Mouse (Mus musculus) midbrain, embryonic 15.5 days (tissue): Measurements from ENCODE around the gene C1ql4. TPM values are rescaled to one million over a fixed set of nuclear protein-coding genes. Genes with fewer than 3 reads are reported as not detected.

Experiments
- ATAC-seq: fragments of 200-750 bp; cut with Nextera tagmentation; replicated peaks from 2 replicates; pipeline ENCODE4 v1.8.0; 2017; ENCODE audit warnings: moderate TSS enrichment
- H3K27ac ChIP-seq: fragments of 300-500 bp; sonication (generic); 2 replicates; pipeline ENCODE4 v1.5.1; 2015; ENCODE audit warnings: mild to moderate bottlenecking, inconsistent platforms
- H3K27me3 ChIP-seq: fragments of 300-500 bp; sonication (generic); replicated peaks from 2 replicates; pipeline ENCODE4 v1.6.1; 2015; ENCODE audit warnings: inconsistent platforms
- H3K36me3 ChIP-seq: fragments of 300-500 bp; sonication (generic); replicated peaks from 2 replicates; pipeline ENCODE4 v1.6.1; 2015; ENCODE audit warnings: inconsistent platforms
- H3K4me1 ChIP-seq: fragments of 300-500 bp; sonication (generic); 2 replicates; pipeline ENCODE4 v1.6.1; 2015; ENCODE audit warnings: inconsistent platforms
- H3K4me2 ChIP-seq: fragments of 300-500 bp; sonication (generic); 2 replicates; pipeline ENCODE4 v1.6.1; 2015; ENCODE audit warnings: inconsistent platforms, mild to moderate bottlenecking, moderate library complexity
- H3K4me3 ChIP-seq: fragments of 300-500 bp; sonication (generic); 2 replicates; pipeline ENCODE4 v1.5.1; 2015; ENCODE audit warnings: mild to moderate bottlenecking, inconsistent platforms
- H3K9ac ChIP-seq: fragments of 300-500 bp; sonication (generic); 2 replicates; pipeline ENCODE4 v1.6.1; 2015; ENCODE audit warnings: mild to moderate bottlenecking, inconsistent platforms
- H3K9me3 ChIP-seq: fragments of 300-500 bp; sonication (generic); 2 replicates; pipeline ENCODE4 v1.6.1; 2016; ENCODE audit warnings: inconsistent platforms
- WGBS: fragments of 180-500 bp; shearing (Covaris S2); methylation state at CpG from one replicate; pipeline ENCODE4 v1.1.7; 2015; ENCODE audit warnings: mixed read lengths; 5-methylcytosine and 5-hydroxymethylcytosine counted together
- microRNA-seq: library from miRNA; unstranded; fragments of <30 nt; microRNA quantifications from one replicate; pipeline ENCODE4, GENCODE M21; 2016
- polyA plus RNA-seq: library from polyadenylated mRNA; unstranded; fragments of >200 nt; fragmentation: Nextera tagmentation; extraction: Ambion mirVana; gene quantifications from 2 replicates; pipeline ENCODE4 v1.2.1, GENCODE M21; 2015

C1ql4 gene
- polyA plus RNA-seq, 1 experiment from 2014 or later, result 12.4 TPM

DNA sequence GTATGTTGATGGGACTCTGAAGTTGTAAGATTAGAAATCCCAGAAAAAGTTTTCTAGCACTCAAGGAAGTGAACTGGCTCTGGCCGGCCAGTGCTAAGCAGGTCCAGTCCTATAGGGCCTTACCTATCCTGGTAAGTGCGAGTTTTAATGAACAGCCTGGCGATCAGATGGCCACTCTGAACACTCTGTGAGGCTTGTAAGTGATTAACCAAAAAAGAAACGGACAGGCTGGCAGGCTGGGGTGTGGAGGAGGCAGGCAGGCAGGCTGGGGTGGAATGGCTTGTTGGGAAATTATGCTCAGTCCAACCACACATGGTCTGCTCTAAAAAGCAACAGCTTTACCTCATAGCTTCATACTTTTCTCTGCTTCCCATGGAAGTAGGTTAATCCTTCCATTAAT is 52.2 kb downstream of the C1ql4 start:
- Histone ChIP-seq H3K4me3 (no peak overlapping the region), H3K4me2 (no peak overlapping the region), H3K4me1 (peaks cover 9% of the 10 kb centered on the region; the same call in 1 of the 2 replicates), H3K36me3 (no peaks in the 10 kb centered on the region), H3K27me3 (no peaks in the 10 kb centered on the region), H3K9me3 (no peaks in the 10 kb centered on the region), H3K9ac (no peak overlapping the region), H3K27ac (no peak overlapping the region)
- 85% methylated on average over 4 of the region's 4 CpGs for WGBS
- ATAC-seq, result no peak

Small RNA genes lying within 50 kb of the gene (microRNA-seq; reads per million reads assigned to microRNA genes)
- gene Mir6960, result 0.74 reads per million

Other genes with a start within 250 kb of the C1ql4 start
- 11.9 and 13.5 TPM in 2 replicates for gene Kmt2d, start 216.6 kb downstream of the C1ql4 start, polyA plus RNA-seq
- 35.5 and 35.9 TPM in 2 replicates for gene Rhebl1, start 193.3 kb downstream of the C1ql4 start, polyA plus RNA-seq
- 0.35 and 0.73 TPM in 2 replicates for gene Dhh, start 189.3 kb downstream of the C1ql4 start, polyA plus RNA-seq
- 35.5 and 38.3 TPM in 2 replicates for gene Lmbr1l, start 169.6 kb downstream of the C1ql4 start, polyA plus RNA-seq
- gene Tuba1b, start 153.3 kb downstream of the C1ql4 start, polyA plus RNA-seq, result 1,136 and 1,188 TPM in 2 replicates
- gene Gm49450, start 134.3 kb downstream of the C1ql4 start, polyA plus RNA-seq, result not detected in 2 replicates
- gene Tuba1a, start 134.1 kb downstream of the C1ql4 start, polyA plus RNA-seq, result 17,671 and 17,732 TPM in 2 replicates
- 16.4 and 20.5 TPM in 2 replicates for gene Tuba1c, start 57.9 kb downstream of the C1ql4 start, polyA plus RNA-seq
- 5.7 and 10.3 TPM in 2 replicates for gene Prph, start 32.6 kb downstream of the C1ql4 start, polyA plus RNA-seq
- 4.9 and 6.6 TPM in 2 replicates for gene Troap, start 13.2 kb downstream of the C1ql4 start, polyA plus RNA-seq
- gene Dnajc22, start 5.4 kb upstream of the C1ql4 start, polyA plus RNA-seq, result 2.0 and 2.1 TPM in 2 replicates
- gene Spats2, start 38.1 kb upstream of the C1ql4 start, polyA plus RNA-seq, result 33.0 and 35.4 TPM in 2 replicates
- 0.25 and 0.40 TPM in 2 replicates for gene Kcnh3, start 137.0 kb upstream of the C1ql4 start, polyA plus RNA-seq
- gene Mcrs1, start 164.1 kb upstream of the C1ql4 start, polyA plus RNA-seq, result 213 and 225 TPM in 2 replicates
- 129 and 132 TPM in 2 replicates for gene Prpf40b, start 207.3 kb upstream of the C1ql4 start, polyA plus RNA-seq
- gene Fam186b, start 208.1 kb upstream of the C1ql4 start, polyA plus RNA-seq, result 0.62 and 0.75 TPM in 2 replicates